8 mouse cellular contexts compared by ENCODE assay signal in the genomic region with DNA sequence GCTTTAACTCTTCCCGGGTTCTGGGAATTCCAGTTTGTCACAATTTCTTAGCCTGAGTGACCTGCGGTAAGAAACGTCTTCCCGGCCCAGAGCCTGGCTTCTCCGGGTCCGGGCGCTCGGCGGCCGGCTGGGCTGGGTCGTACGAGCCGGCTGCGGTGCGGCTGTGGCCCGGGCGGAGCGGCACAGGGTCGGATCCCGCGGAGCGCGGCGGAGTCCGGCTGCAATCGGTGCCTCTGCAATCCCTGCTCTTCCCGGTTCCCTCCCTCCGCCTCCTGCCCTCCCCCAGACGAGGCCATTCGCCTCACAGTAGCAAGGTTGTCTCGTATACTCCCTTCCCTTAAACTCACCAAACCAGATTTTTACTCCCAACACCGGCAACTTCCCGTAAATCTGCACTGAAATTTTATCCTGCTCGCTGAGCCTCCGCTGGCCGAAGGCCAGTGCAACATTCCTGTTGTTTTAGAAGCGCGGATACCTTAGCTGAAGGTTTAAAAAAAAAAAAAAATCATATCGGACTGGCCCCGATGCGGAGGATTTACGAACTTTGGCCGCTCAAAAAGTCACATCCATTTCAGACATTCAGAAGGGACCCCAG. TPM values are rescaled to one million over a fixed set of nuclear protein-coding genes. Genes with fewer than 3 reads are reported as not detected.
DNase-seq lines count a peak whose midpoint lies in the region; ATAC-seq and TF ChIP-seq lines count a peak whose summit lies in the region.

No protein-coding gene starts in this region.

- peak; percentile 72; the same call in 1 of the 2 replicates for ATAC-seq in hindbrain, postnatal 0 days
- 0 out of 2 replicates have a peak, but pooled peaks have one; percentile 29 for ATAC-seq in liver, embryonic 11.5 days (replicated peaks; ENCODE audit: low FRiP score)
- peak; percentile 45; the same call in 1 of the 2 replicates for ATAC-seq in midbrain, embryonic 16.5 days

- H3K4me1 ChIP-seq in hindbrain, postnatal 0 days (ENCODE audit: insufficient read depth, low read length): no peaks in the 10 kb centered on the region
- H3K4me1 ChIP-seq in liver, embryonic 11.5 days (replicated peaks; ENCODE audit: control insufficient read depth, insufficient read depth, low read length): no peaks in the 10 kb centered on the region; the same call in 1 of the 2 replicates
- peaks cover 16% of the 10 kb centered on the region for H3K4me1 ChIP-seq in midbrain, embryonic 16.5 days (ENCODE audit: control insufficient read depth, insufficient read depth, low read length)

- peak overlapping the region; percentile 44 for H3K4me3 ChIP-seq in hindbrain, postnatal 0 days (ENCODE audit: low read length)
- peak overlapping the region; percentile 44 for H3K4me3 ChIP-seq in liver, embryonic 11.5 days (ENCODE audit: low read depth, low read length)
- peak overlapping the region; percentile 42 for H3K4me3 ChIP-seq in midbrain, embryonic 16.5 days (ENCODE audit: low read depth, low read length)

- H3K27me3 ChIP-seq in hindbrain, postnatal 0 days (ENCODE audit: insufficient read depth, low read length): peaks cover 13% of the 10 kb centered on the region
- peaks cover 52% of the 10 kb centered on the region for H3K27me3 ChIP-seq in liver, embryonic 11.5 days (replicated peaks; ENCODE audit: control insufficient read depth, insufficient read depth, low read length)
- peaks cover 15% of the 10 kb centered on the region for H3K27me3 ChIP-seq in midbrain, embryonic 16.5 days (ENCODE audit: control insufficient read depth, insufficient read depth, low read depth, low read length)

- H3K36me3 ChIP-seq in hindbrain, postnatal 0 days (ENCODE audit: insufficient read depth, low read length): no peaks in the 10 kb centered on the region
- H3K36me3 ChIP-seq in liver, embryonic 11.5 days (ENCODE audit: control insufficient read depth, insufficient read depth, low read length): no peaks in the 10 kb centered on the region
- no peaks in the 10 kb centered on the region for H3K36me3 ChIP-seq in midbrain, embryonic 16.5 days (ENCODE audit: control insufficient read depth, insufficient read depth, low read length)

- H3K9me3 ChIP-seq in hindbrain, postnatal 0 days (ENCODE audit: low read length): no peaks in the 10 kb centered on the region
- no peaks in the 10 kb centered on the region for H3K9me3 ChIP-seq in liver, embryonic 11.5 days (ENCODE audit: control insufficient read depth, low read length)
- no peaks in the 10 kb centered on the region for H3K9me3 ChIP-seq in midbrain, embryonic 16.5 days (replicated peaks; ENCODE audit: control insufficient read depth, low read length, poor library complexity, severe bottlenecking)

- peak overlapping the region; percentile 45; the same call in 1 of the 2 replicates for H3K27ac ChIP-seq in hindbrain, postnatal 0 days
- no peak overlapping the region for H3K27ac ChIP-seq in liver, embryonic 11.5 days (ENCODE audit: low read depth, low read length)
- H3K27ac ChIP-seq in midbrain, embryonic 16.5 days (ENCODE audit: low read length): no peak overlapping the region

- H3K9ac ChIP-seq in hindbrain, postnatal 0 days (replicated peaks; ENCODE audit: low read length): peak overlapping the region; percentile 47
- H3K9ac ChIP-seq in liver, embryonic 11.5 days (ENCODE audit: low read depth, low read length): 0 out of 2 replicates have a peak overlapping the region, but pooled peaks have one; percentile 50
- H3K9ac ChIP-seq in midbrain, embryonic 16.5 days (ENCODE audit: low read depth, low read length): peak overlapping the region; percentile 47

- WGBS in hindbrain, postnatal 0 days: under 1% methylated on average over 43 of the region's 43 CpGs
- WGBS in liver, embryonic 11.5 days: 1% methylated on average over 43 of the region's 43 CpGs
- WGBS in midbrain, embryonic 16.5 days: under 1% methylated on average over 42 of the region's 43 CpGs

- DNase-seq in layer of hippocampus, postnatal 10 days (ENCODE audit: low spot score in 2 of 2): peak; percentile 14 to 32
- DNase-seq in layer of hippocampus, adult 11-12 months (ENCODE audit: low spot score): no peak
- peak; percentile 10 for DNase-seq in cerebellum, adult 9-11 months
- DNase-seq in gastrocnemius, postnatal 14 days: peak; percentile 55
- DNase-seq in hindbrain, postnatal 0 days (ENCODE audit: low spot score): peak; percentile 40
- peak; percentile 56 for DNase-seq in liver, embryonic 11.5 days (ENCODE audit: low spot score)
- DNase-seq in thymus, postnatal 25 days: peak; percentile 17

- H3K4me2 ChIP-seq in hindbrain, postnatal 0 days (ENCODE audit: low read depth, low read length): peak overlapping the region; percentile 92
- peak overlapping the region; percentile 69 for H3K4me2 ChIP-seq in liver, embryonic 11.5 days
- peak overlapping the region; percentile 74 for H3K4me2 ChIP-seq in midbrain, embryonic 16.5 days (ENCODE audit: low read length)

- no peak for TF ChIP-seq CTCF in hindbrain, postnatal 0 days (IDR thresholded peaks at IDR 0.05; ENCODE audit: low read depth)

- intact Hi-C loops in gastrocnemius, postnatal 14 days (cut with DNase I; ENCODE audit: low total_unique reads): no loop called here

RNA-seq across cellular contexts. Expression of a gene that starts 22.1 kb away (rescaled TPM):
- total RNA-seq in layer of hippocampus, postnatal 10 days (2021): 1 to 10 TPM in 1 of 2 experiments, under 1 TPM in 1; 0.71 to 3.8 TPM
- under 1 TPM; 0.80 to 0.84 TPM for total RNA-seq in gastrocnemius, postnatal 14 days (2021)
- total RNA-seq in hindbrain, postnatal 0 days (2014; rRNA removed): 2.5 and 2.6 TPM in 2 replicates
- polyA plus RNA-seq in hindbrain, postnatal 0 days (2015; fragmentation: Nextera tagmentation; extraction: Ambion mirVana): 5.0 and 6.0 TPM in 2 replicates
- polyA plus RNA-seq in liver, embryonic 11.5 days (2014; fragmentation: Nextera tagmentation; extraction: Ambion mirVana): 13.5 and 13.9 TPM in 2 replicates
- 1.9 and 3.3 TPM in 2 replicates for polyA plus RNA-seq in midbrain, embryonic 16.5 days (2015; fragmentation: Nextera tagmentation; extraction: Ambion mirVana)
